ENCODE assay signal across 8 mouse cellular contexts in the genomic region with DNA sequence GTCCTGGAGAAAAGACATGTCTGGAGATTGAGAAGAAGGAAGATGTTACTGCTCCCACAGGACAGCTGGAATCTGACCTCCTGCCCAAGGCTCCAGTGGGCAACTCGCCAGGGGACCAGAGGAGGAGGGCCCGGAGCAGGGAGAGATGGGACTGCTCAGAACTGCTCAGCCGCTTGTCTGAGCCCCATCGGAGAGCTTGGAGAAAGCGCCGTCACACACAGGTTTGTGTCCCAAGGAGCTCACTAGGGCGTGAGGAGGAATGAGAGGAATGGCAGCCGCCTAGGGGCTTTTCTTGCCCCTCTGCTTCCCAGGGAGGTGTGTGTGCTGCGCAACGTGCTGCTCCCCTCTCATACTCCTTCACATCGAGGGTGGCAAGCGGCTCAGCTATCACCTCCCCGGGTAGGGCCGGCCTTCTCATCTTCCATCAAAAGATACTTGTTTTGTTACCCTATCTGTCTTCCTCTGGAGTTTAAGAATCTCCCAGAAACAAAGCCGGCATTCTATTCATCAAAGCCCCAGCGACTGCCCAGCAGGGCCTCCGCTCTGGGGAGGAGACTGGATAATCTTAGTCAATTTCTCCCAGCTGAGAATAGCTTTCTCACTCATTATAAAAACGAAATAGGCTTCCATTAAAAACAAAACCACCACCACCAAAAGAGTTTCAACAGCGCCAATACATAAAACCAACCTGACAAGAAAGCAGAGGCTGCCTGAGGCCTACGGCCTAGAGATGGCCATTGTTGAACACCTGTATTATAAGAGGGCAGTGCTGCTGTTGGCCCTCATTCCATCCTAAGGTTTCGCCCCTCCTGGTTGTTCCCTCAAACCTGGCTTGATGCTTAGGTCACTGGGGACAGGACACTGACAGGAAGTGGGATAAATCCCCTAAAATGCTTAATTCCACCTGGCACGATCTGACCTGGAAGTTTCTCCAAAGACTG. TPM values are rescaled to one million over a fixed set of nuclear protein-coding genes. Genes with fewer than 3 reads are reported as not detected.
A peak's percentile ranks its signal among the peaks of the same experiment; 100 is the strongest.
DNase-seq lines count a peak whose midpoint lies in the region; ATAC-seq lines count a peak whose summit lies in the region.
"Had no signal": no experiment of that assay in that cellular context is flagged by ENCODE, and none has a peak within 500 bp of the region (broad histone marks: within the 10 kb centered on the region; RNA-seq: fewer than 3 reads in every experiment).

No protein-coding gene starts in this region.

- peak overlapping the region; percentile 39 for H3K4me2 ChIP-seq in embryonic facial prominence, embryonic 12.5 days (replicated peaks)
- H3K4me2 ChIP-seq: limb, embryonic 15.5 days had no signal

- 0 out of 2 replicates have a peak, but pooled peaks cover 2% of the 10 kb centered on the region for H3K27me3 ChIP-seq in embryonic facial prominence, embryonic 12.5 days
- H3K27me3 ChIP-seq: limb, embryonic 15.5 days had no signal

- H3K27ac ChIP-seq in embryonic facial prominence, embryonic 12.5 days, result no peak overlapping the region
- H3K27ac ChIP-seq: limb, embryonic 15.5 days had no signal

- peak; percentile 70 to 77 for DNase-seq in adrenal gland, postnatal 36 days
- peak; percentile 31 to 39 for DNase-seq in heart, postnatal 10 days
- peak; percentile 88 to 91 for DNase-seq in kidney, postnatal 4 days
- DNase-seq in neural tube, embryonic 10.5 days (ENCODE audit: extremely low spot score, low spot score), result peak; percentile 39
- DNase-seq in natural killer cell, adult 2 months (ENCODE audit: low spot score in 2 of 2), result no peak

- ATAC-seq in embryonic facial prominence, embryonic 12.5 days (ENCODE audit: insufficient number of reproducible peaks, insufficient read depth, low FRiP score, low TSS enrichment), result no peak; the same call in 1 of the 2 replicates
- ATAC-seq in megakaryocyte-erythroid progenitor cell, adult 5-6 weeks (replicated peaks; ENCODE audit: low FRiP score, low TSS enrichment, poor library complexity, severe bottlenecking), result no peak

- intact Hi-C loops in heart, postnatal 10 days (cut with DNase I), result no loop called here

- WGBS in embryonic facial prominence, embryonic 12.5 days, result 14% methylated on average over 22 of the region's 22 CpGs

- H3K36me3 ChIP-seq in embryonic facial prominence, embryonic 12.5 days, result no peaks in the 10 kb centered on the region

- H3K4me1 ChIP-seq in embryonic facial prominence, embryonic 12.5 days, result peaks cover 23% of the 10 kb centered on the region

- H3K4me3 ChIP-seq in embryonic facial prominence, embryonic 12.5 days, result 0 out of 2 replicates have a peak overlapping the region, but pooled peaks have one; percentile 15
- H3K4me3 ChIP-seq: limb, embryonic 15.5 days had no signal

- H3K9me3 ChIP-seq in embryonic facial prominence, embryonic 12.5 days, result no peaks in the 10 kb centered on the region
- H3K9me3 ChIP-seq: limb, embryonic 15.5 days had no signal

- no peak overlapping the region for H3K9ac ChIP-seq in embryonic facial prominence, embryonic 12.5 days
- H3K9ac ChIP-seq: limb, embryonic 15.5 days had no signal

RNA-seq across cellular contexts. Expression of gene Fam213a, which starts 9.1 kb away (rescaled TPM):
- 100 to 1,000 TPM; 115 to 121 TPM for total RNA-seq in adrenal gland, postnatal 36 days (2021)
- 57.1 and 57.7 TPM in 2 replicates for polyA plus RNA-seq in embryonic facial prominence, embryonic 12.5 days (2016; fragmentation: Nextera tagmentation; extraction: Ambion mirVana)
- total RNA-seq in heart, postnatal 10 days (2021), result 10 to 100 TPM; 16.1 to 32.2 TPM
- 29.9 and 70.4 TPM in 2 replicates for total RNA-seq in megakaryocyte-erythroid progenitor cell, adult 5-6 weeks (2014; fragmentation: Nextera tagmentation)
- total RNA-seq in megakaryocyte-erythroid progenitor cell, adult 5-6 weeks (2017), result 73.6 and 75.3 TPM in 2 replicates

RNA-seq across cellular contexts. Expression of gene Tspan14, which starts 37.9 kb away (rescaled TPM):
- total RNA-seq in adrenal gland, postnatal 36 days (2021), result 10 to 100 TPM; 31.5 to 37.3 TPM
- 87.6 and 89.7 TPM in 2 replicates for polyA plus RNA-seq in embryonic facial prominence, embryonic 12.5 days (2016; fragmentation: Nextera tagmentation; extraction: Ambion mirVana)
- 10 to 100 TPM; 28.1 to 30.4 TPM for total RNA-seq in heart, postnatal 10 days (2021)
- 8.6 and 13.3 TPM in 2 replicates for total RNA-seq in megakaryocyte-erythroid progenitor cell, adult 5-6 weeks (2014; fragmentation: Nextera tagmentation)
- total RNA-seq in megakaryocyte-erythroid progenitor cell, adult 5-6 weeks (2017), result 9.3 and 12.9 TPM in 2 replicates

Comparison
In these comparisons a context has a peak if more than half of its experiments do, and no peak if none do; other contexts are left out.
1. DNase-seq: peak in adrenal gland, postnatal 36 days (2 of 2), heart, postnatal 10 days (2 of 2), kidney, postnatal 4 days (2 of 2) and neural tube, embryonic 10.5 days (single experiment); none in natural killer cell, adult 2 months (0 of 2).